Mouse (Mus musculus) lung, postnatal 0 days (tissue): ENCODE results near the gene Slc44a1.
A peak's percentile ranks its signal among the peaks of the same experiment; 100 is the strongest.

ENCODE experiments used
- CTCF ChIP-seq: IDR thresholded peaks from 2 replicates; pipeline ENCODE4 v1.5.1; 2016; ENCODE audit warnings: antibody characterized with exemption, mild to moderate bottlenecking
- EP300 ChIP-seq: IDR thresholded peaks from 2 replicates; pipeline ENCODE4 v1.6.1; 2016; ENCODE audit warnings: antibody characterized with exemption, mild to moderate bottlenecking, control low read depth

GRCm38 (mm10) chr4:53451887-53452286 lies 11.7 kb downstream of the Slc44a1 start:
- peak; percentile 66 for TF ChIP-seq CTCF
- TF ChIP-seq EP300: no peak; the same call in 1 of the 2 replicates
